Mouse (Mus musculus): ENCODE data around the gene Fbxl12. TPM values are rescaled to one million over a fixed set of nuclear protein-coding genes. Genes with fewer than 3 reads are reported as not detected.

The Fbxl12 gene
- total and polyA plus RNA-seq, 3 experiments: 4.0 to 13.7 (median 5.0) TPM

DNA sequence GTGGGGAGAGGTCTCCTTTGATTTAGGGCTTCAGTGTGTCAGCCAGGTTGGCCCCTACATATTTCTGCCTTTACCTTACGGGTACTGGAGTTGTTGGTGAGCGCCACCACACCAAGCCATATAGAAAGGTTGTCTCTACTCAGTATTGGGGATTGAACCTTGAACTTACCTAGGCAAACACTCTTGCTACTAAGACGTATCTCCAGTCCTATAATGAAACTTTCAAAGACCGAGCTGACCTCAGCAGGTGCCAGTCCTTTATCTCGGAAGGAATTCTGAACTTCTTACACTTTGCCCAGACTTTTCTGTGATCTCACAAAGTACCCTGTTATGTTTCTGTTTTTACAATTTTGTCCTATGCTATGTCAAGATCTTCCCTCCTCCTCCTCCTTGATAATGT, 32.6 kb downstream of the Fbxl12 start:
- DNase-seq (ENCODE audit: extremely low read depth): no peak
- H3K27ac ChIP-seq (ENCODE audit: insufficient read depth, low read depth): no peak overlapping the region
- H3K36me3 ChIP-seq (replicated peaks in 1 of 2; ENCODE audit: control insufficient read depth in 1 of 2, insufficient read depth in 1 of 2, low read length in 1 of 2): peaks cover 0 to 15% of the 10 kb centered on the region in 2 experiments
- peaks cover 3% of the 10 kb centered on the region for H3K9me3 ChIP-seq (replicated peaks; ENCODE audit: low read length)
- in situ Hi-C loops (cut with MboI; ENCODE audit: low pct_ligation_motif_present, low pct_unique_long_range_greater_than_20kb, low sequenced_read_pairs) (no loop called here), dilution Hi-C loops (cut with MboI; ENCODE audit: extremely low pct_ligation_motif_present, extremely low pct_unique_long_range_greater_than_20kb, low sequenced_read_pairs) (no loop called here)
- H3K9ac ChIP-seq (ENCODE audit: insufficient read depth, low read depth): no peak overlapping the region
- H3K4me3 ChIP-seq (replicated peaks in 1 of 3; ENCODE audit: low read depth in 2 of 3, low read length in 2 of 3, poor library complexity in 1 of 3): no peak overlapping the region
- peaks cover 0 to 6% of the 10 kb centered on the region in 2 experiments; a peak in 1 of 4 replicates for H3K4me1 ChIP-seq (ENCODE audit: control insufficient read depth in 1 of 2, insufficient read depth in 2 of 2)
- TF ChIP-seq E2F4 (IDR thresholded peaks at IDR 0.05; ENCODE audit: insufficient replicate concordance, low read depth, low read length): no peak
- no peak for TF ChIP-seq MEF2A (IDR thresholded peaks at IDR 0.05; ENCODE audit: borderline replicate concordance, low read depth, low read length)
- TF ChIP-seq ELF1 (IDR thresholded peaks at IDR 0.05; ENCODE audit: low read depth, low read length): no peak
- TF ChIP-seq SMC3 (IDR thresholded peaks at IDR 0.05; ENCODE audit: low read depth, low read length): no peak
- TF ChIP-seq POLR2A (IDR thresholded peaks at IDR 0.05; ENCODE audit: low read depth, low read length): no peak
- TF ChIP-seq MYC (IDR thresholded peaks at IDR 0.05; ENCODE audit: low read depth, low read length): no peak
- no peak for TF ChIP-seq UBTF (IDR thresholded peaks at IDR 0.05; ENCODE audit: low read depth, low read length)
- TF ChIP-seq SIN3A (IDR thresholded peaks at IDR 0.05; ENCODE audit: low read length): no peak
- no peak for TF ChIP-seq KAT2A (IDR thresholded peaks at IDR 0.05; ENCODE audit: insufficient replicate concordance, low read length)
- no peak for TF ChIP-seq CHD1 (IDR thresholded peaks at IDR 0.05; ENCODE audit: low read depth, low read length)
- no peak for TF ChIP-seq ZNF384 (IDR thresholded peaks at IDR 0.05; ENCODE audit: low read depth, low read length)
- TF ChIP-seq GABPA (IDR thresholded peaks at IDR 0.05; ENCODE audit: insufficient replicate concordance, low read depth, low read length): no peak
- TF ChIP-seq POLR2AphosphoS2 (IDR thresholded peaks at IDR 0.05; ENCODE audit: low read depth, low read length): no peak
- H3K27me3 ChIP-seq (replicated peaks): no peaks in the 10 kb centered on the region
- H3K79me2 ChIP-seq (replicated peaks; ENCODE audit: control insufficient read depth, extremely low read depth, insufficient read depth, poor library complexity, severe bottlenecking): no peaks in the 10 kb centered on the region
- no peak overlapping the region for H3K4me2 ChIP-seq (ENCODE audit: insufficient read depth, low read depth, poor library complexity, severe bottlenecking)

- Histone ChIP-seq H3K27ac (ENCODE audit: insufficient read depth, low read depth) (no peak overlapping the region), H3K79me2 (replicated peaks; ENCODE audit: control insufficient read depth, extremely low read depth, insufficient read depth, poor library complexity, severe bottlenecking) (no peaks in the 10 kb centered on the region), H3K9ac (ENCODE audit: insufficient read depth, low read depth) (no peak overlapping the region), H3K9me3 (replicated peaks; ENCODE audit: low read length) (peaks cover 3% of the 10 kb centered on the region), H3K4me1 (ENCODE audit: control insufficient read depth in 1 of 2, insufficient read depth in 2 of 2) (peaks cover 0 to 11% of the 10 kb centered on the region in 2 experiments; a peak in 1 of 4 replicates), H3K36me3 (replicated peaks in 1 of 2; ENCODE audit: control insufficient read depth in 1 of 2, insufficient read depth in 1 of 2, low read length in 1 of 2) (peaks cover 0 to 15% of the 10 kb centered on the region in 2 experiments), H3K27me3 (replicated peaks) (no peaks in the 10 kb centered on the region), H3K4me2 (ENCODE audit: insufficient read depth, low read depth, poor library complexity, severe bottlenecking) (no peak overlapping the region), H3K4me3 (replicated peaks in 1 of 3; ENCODE audit: low read depth in 2 of 3, low read length in 2 of 3, poor library complexity in 1 of 3) (no peak overlapping the region)
- dilution Hi-C loops (cut with MboI; ENCODE audit: extremely low pct_ligation_motif_present, extremely low pct_unique_long_range_greater_than_20kb, low sequenced_read_pairs): no loop called here
- no peak for TF ChIP-seq PAX5 (IDR thresholded peaks at IDR 0.05; ENCODE audit: low read length)
- no peak for TF ChIP-seq HCFC1 (IDR thresholded peaks at IDR 0.05; ENCODE audit: low read depth, low read length)
- no peak for TF ChIP-seq TCF12 (IDR thresholded peaks at IDR 0.05; ENCODE audit: low read depth, low read length)
- no peak for TF ChIP-seq POLR2AphosphoS2 (IDR thresholded peaks at IDR 0.05; ENCODE audit: low read depth, low read length)
- no peak for TF ChIP-seq JUND (conservative IDR thresholded peaks at IDR 0.05; ENCODE audit: low read depth, low read length)
- TF ChIP-seq CTCF (conservative IDR thresholded peaks at IDR 0.05 in 1 of 2, IDR thresholded peaks at IDR 0.05 in 1 of 2; ENCODE audit: low read depth in 2 of 2, low read length in 2 of 2): no peak
- no peak for TF ChIP-seq MXI1 (IDR thresholded peaks at IDR 0.05; ENCODE audit: low read depth, low read length)
- no peak for TF ChIP-seq RCOR1 (conservative IDR thresholded peaks at IDR 0.05; ENCODE audit: low read depth, low read length)
- TF ChIP-seq CHD1 (IDR thresholded peaks at IDR 0.05; ENCODE audit: low read depth, low read length): no peak
- no peak for DNase-seq (ENCODE audit: extremely low read depth)
- in situ Hi-C loops (cut with MboI; ENCODE audit: low pct_ligation_motif_present, low pct_unique_long_range_greater_than_20kb, low sequenced_read_pairs): no loop called here
These were observed 34.6 kb downstream of the Fbxl12 start for GRCm38 (mm10) chr9:20609831-20610464.
